Mouse (Mus musculus): ENCODE measurements around the gene Zan. TPM values are rescaled to one million over a fixed set of nuclear protein-coding genes. Genes with fewer than 3 reads are reported as not detected.

Zan gene
- polyA plus RNA-seq, 1 experiment from 2014 or later: 0.09 TPM

- no peak for ATAC-seq (ENCODE audit: low FRiP score)
- H3K4me1 ChIP-seq: peaks cover 40% of the 10 kb centered on the region
Observed at GRCm38 (mm10) chr5:137346388-137346787, 130.5 kb downstream of the Zan start.

GRCm38 (mm10) chr5:137345821-137346220 lies 131.0 kb downstream of the Zan start:
- H3K27ac ChIP-seq: no peak overlapping the region
- H3K9me3 ChIP-seq: no peaks in the 10 kb centered on the region
- WGBS: 27% methylated on average over 9 of the region's 9 CpGs
- H3K27me3 ChIP-seq: peaks cover 6% of the 10 kb centered on the region; the same call in 1 of the 2 replicates
- ATAC-seq (ENCODE audit: low FRiP score): no peak
- H3K4me2 ChIP-seq: no peak overlapping the region
- no peak overlapping the region for H3K9ac ChIP-seq
- H3K4me1 ChIP-seq: peaks cover 34% of the 10 kb centered on the region
- no peak overlapping the region for H3K4me3 ChIP-seq (replicated peaks)
- H3K36me3 ChIP-seq (replicated peaks): no peaks in the 10 kb centered on the region

More at GRCm38 (mm10) chr5:137346388-137346787, 130.5 kb downstream of the Zan start:
- 85% methylated on average over 1 of the region's 1 CpGs for WGBS
- no peak overlapping the region for H3K4me3 ChIP-seq (replicated peaks)
- no peaks in the 10 kb centered on the region for H3K9me3 ChIP-seq
- peaks cover 6% of the 10 kb centered on the region; the same call in 1 of the 2 replicates for H3K27me3 ChIP-seq
- H3K9ac ChIP-seq: no peak overlapping the region
- H3K27ac ChIP-seq: no peak overlapping the region
- no peak overlapping the region for H3K4me2 ChIP-seq
- H3K36me3 ChIP-seq (replicated peaks): no peaks in the 10 kb centered on the region

- no peaks in the 10 kb centered on the region for H3K9me3 ChIP-seq
- ATAC-seq (ENCODE audit: low FRiP score): no peak
- no peak overlapping the region for H3K27ac ChIP-seq
- H3K4me3 ChIP-seq (replicated peaks): no peak overlapping the region
- H3K4me1 ChIP-seq: peaks cover 35% of the 10 kb centered on the region
- no peak overlapping the region for H3K4me2 ChIP-seq
- H3K9ac ChIP-seq: no peak overlapping the region
- peaks cover 8% of the 10 kb centered on the region; the same call in 1 of the 2 replicates for H3K27me3 ChIP-seq
- no peaks in the 10 kb centered on the region for H3K36me3 ChIP-seq (replicated peaks)
Observed at GRCm38 (mm10) chr5:137343869-137344268, 133.0 kb downstream of the Zan start.

GRCm38 (mm10) chr5:137343412-137343811 lies 133.5 kb downstream of the Zan start:
- Histone ChIP-seq H3K36me3 (replicated peaks) (no peaks in the 10 kb centered on the region), H3K9ac (no peak overlapping the region), H3K27ac (no peak overlapping the region), H3K9me3 (no peaks in the 10 kb centered on the region), H3K4me1 (peaks cover 35% of the 10 kb centered on the region), H3K4me2 (no peak overlapping the region), H3K4me3 (replicated peaks) (no peak overlapping the region), H3K27me3 (peaks cover 5% of the 10 kb centered on the region; the same call in 1 of the 2 replicates)
- ATAC-seq (ENCODE audit: low FRiP score): no peak
- WGBS: 93% methylated on average over 5 of the region's 5 CpGs

GRCm38 (mm10) chr5:137342407-137343012 lies 134.4 kb downstream of the Zan start:
- no peak overlapping the region for H3K9ac ChIP-seq
- H3K4me2 ChIP-seq: no peak overlapping the region
- WGBS: 90% methylated on average over 7 of the region's 7 CpGs
- no peaks in the 10 kb centered on the region for H3K9me3 ChIP-seq
- peaks cover 5% of the 10 kb centered on the region; the same call in 1 of the 2 replicates for H3K27me3 ChIP-seq
- H3K27ac ChIP-seq: no peak overlapping the region
- H3K4me3 ChIP-seq (replicated peaks): no peak overlapping the region
- H3K36me3 ChIP-seq (replicated peaks): no peaks in the 10 kb centered on the region
- H3K4me1 ChIP-seq: peaks cover 26% of the 10 kb centered on the region
- no peak for ATAC-seq (ENCODE audit: low FRiP score)

- no peak for ATAC-seq (ENCODE audit: low FRiP score)
- H3K4me2 ChIP-seq: no peak overlapping the region
- H3K4me3 ChIP-seq (replicated peaks): no peak overlapping the region
- H3K9ac ChIP-seq: no peak overlapping the region
- H3K27ac ChIP-seq: peak overlapping the region; percentile 71; the same call in 1 of the 2 replicates
- no peaks in the 10 kb centered on the region for H3K9me3 ChIP-seq
- peaks cover 17% of the 10 kb centered on the region for H3K4me1 ChIP-seq
- 75% methylated on average over 6 of the region's 6 CpGs for WGBS
- H3K36me3 ChIP-seq (replicated peaks): no peaks in the 10 kb centered on the region
- H3K27me3 ChIP-seq: peaks cover 5% of the 10 kb centered on the region; the same call in 1 of the 2 replicates
Observed at GRCm38 (mm10) chr5:137340222-137340621, 136.6 kb downstream of the Zan start.

- WGBS: 4% methylated on average over 22 of the region's 22 CpGs
- peak overlapping the region; percentile 71 for H3K27ac ChIP-seq
- H3K4me2 ChIP-seq: peak overlapping the region; percentile 68
- peak overlapping the region; percentile 41 for H3K4me3 ChIP-seq (replicated peaks)
- peak; percentile 53 for ATAC-seq (ENCODE audit: low FRiP score)
- H3K36me3 ChIP-seq (replicated peaks): no peaks in the 10 kb centered on the region
- H3K4me1 ChIP-seq: peaks cover 15% of the 10 kb centered on the region
- H3K27me3 ChIP-seq: peaks cover 5% of the 10 kb centered on the region; the same call in 1 of the 2 replicates
- H3K9me3 ChIP-seq: no peaks in the 10 kb centered on the region
- H3K9ac ChIP-seq: peak overlapping the region; percentile 59
Observed at GRCm38 (mm10) chr5:137339290-137339979, 137.4 kb downstream of the Zan start.

GRCm38 (mm10) chr5:137338663-137339289 lies 138.1 kb downstream of the Zan start:
- H3K36me3 ChIP-seq (replicated peaks): no peaks in the 10 kb centered on the region
- ATAC-seq (ENCODE audit: low FRiP score): peak; percentile 34
- peak overlapping the region; percentile 59 for H3K9ac ChIP-seq
- H3K4me1 ChIP-seq: peaks cover 15% of the 10 kb centered on the region
- H3K27me3 ChIP-seq: peaks cover 5% of the 10 kb centered on the region; the same call in 1 of the 2 replicates
- peak overlapping the region; percentile 71 for H3K27ac ChIP-seq
- 2% methylated on average over 11 of the region's 11 CpGs for WGBS
- peak overlapping the region; percentile 68 for H3K4me2 ChIP-seq
- H3K9me3 ChIP-seq: no peaks in the 10 kb centered on the region
- H3K4me3 ChIP-seq (replicated peaks): peak overlapping the region; percentile 41

GRCm38 (mm10) chr5:137338256-137338655 lies 138.6 kb downstream of the Zan start:
- peak overlapping the region; percentile 59 for H3K9ac ChIP-seq
- peaks cover 5% of the 10 kb centered on the region; the same call in 1 of the 2 replicates for H3K27me3 ChIP-seq
- H3K27ac ChIP-seq: peak overlapping the region; percentile 71
- H3K9me3 ChIP-seq: no peaks in the 10 kb centered on the region
- ATAC-seq (ENCODE audit: low FRiP score): peak; percentile 89
- 1% methylated on average over 19 of the region's 19 CpGs for WGBS
- H3K4me1 ChIP-seq: peaks cover 20% of the 10 kb centered on the region
- peak overlapping the region; percentile 68 for H3K4me2 ChIP-seq
- no peaks in the 10 kb centered on the region for H3K36me3 ChIP-seq (replicated peaks)
- peak overlapping the region; percentile 41 for H3K4me3 ChIP-seq (replicated peaks)

GRCm38 (mm10) chr5:137337190-137337589 lies 139.7 kb downstream of the Zan start:
- Histone ChIP-seq H3K4me3 (replicated peaks) (no peak overlapping the region), H3K4me2 (no peak overlapping the region), H3K4me1 (peaks cover 30% of the 10 kb centered on the region), H3K27me3 (peaks cover 5% of the 10 kb centered on the region; the same call in 1 of the 2 replicates), H3K27ac (0 out of 2 replicates have a peak overlapping the region, but pooled peaks have one; percentile 11), H3K36me3 (replicated peaks) (no peaks in the 10 kb centered on the region), H3K9me3 (no peaks in the 10 kb centered on the region), H3K9ac (no peak overlapping the region)
- 55% methylated on average over 8 of the region's 8 CpGs for WGBS
- ATAC-seq (ENCODE audit: low FRiP score): no peak

- H3K4me1 ChIP-seq: peaks cover 30% of the 10 kb centered on the region
- H3K36me3 ChIP-seq (replicated peaks): no peaks in the 10 kb centered on the region
Observed at GRCm38 (mm10) chr5:137335066-137335465, 141.8 kb downstream of the Zan start.

GRCm38 (mm10) chr5:137334317-137334716 lies 142.5 kb downstream of the Zan start:
- H3K4me1 ChIP-seq: peaks cover 23% of the 10 kb centered on the region
- H3K4me3 ChIP-seq (replicated peaks): no peak overlapping the region
- no peak overlapping the region for H3K27ac ChIP-seq
- WGBS: 68% methylated on average over 10 of the region's 10 CpGs
- no peaks in the 10 kb centered on the region for H3K27me3 ChIP-seq
- H3K4me2 ChIP-seq: peak overlapping the region; percentile 96; the same call in 1 of the 2 replicates
- H3K9ac ChIP-seq: no peak overlapping the region
- no peaks in the 10 kb centered on the region for H3K36me3 ChIP-seq (replicated peaks)
- no peaks in the 10 kb centered on the region for H3K9me3 ChIP-seq
- ATAC-seq (ENCODE audit: low FRiP score): no peak

More at GRCm38 (mm10) chr5:137335066-137335465, 141.8 kb downstream of the Zan start:
- H3K9me3 ChIP-seq: no peaks in the 10 kb centered on the region
- H3K9ac ChIP-seq: no peak overlapping the region
- no peak for ATAC-seq (ENCODE audit: low FRiP score)
- no peak overlapping the region for H3K4me2 ChIP-seq
- no peak overlapping the region for H3K27ac ChIP-seq
- no peak overlapping the region for H3K4me3 ChIP-seq (replicated peaks)
- H3K27me3 ChIP-seq: no peaks in the 10 kb centered on the region
- 73% methylated on average over 6 of the region's 6 CpGs for WGBS

Data from forebrain, embryonic 12.5 days (tissue).